Mouse (Mus musculus) left cerebral cortex, adult 9 months (tissue): ENCODE measurements around the gene Fkrp.

Experiments used
- DNase-seq, 2 experiments: peaks; one replicate each; pipeline ENCODE4 v3.0.0; 2022; ENCODE audit warnings: low spot score in 2 of 2

The Fkrp gene

GRCm38 (mm10) chr7:16792316-16792715 lies 24.2 kb downstream of the Fkrp start:
- no peak for DNase-seq

- DNase-seq = no peak
These were observed 30.9 kb downstream of the Fkrp start for GRCm38 (mm10) chr7:16785541-16786083.

- DNase-seq = no peak
These were observed 32.0 kb downstream of the Fkrp start for GRCm38 (mm10) chr7:16784498-16784976.

DNA sequence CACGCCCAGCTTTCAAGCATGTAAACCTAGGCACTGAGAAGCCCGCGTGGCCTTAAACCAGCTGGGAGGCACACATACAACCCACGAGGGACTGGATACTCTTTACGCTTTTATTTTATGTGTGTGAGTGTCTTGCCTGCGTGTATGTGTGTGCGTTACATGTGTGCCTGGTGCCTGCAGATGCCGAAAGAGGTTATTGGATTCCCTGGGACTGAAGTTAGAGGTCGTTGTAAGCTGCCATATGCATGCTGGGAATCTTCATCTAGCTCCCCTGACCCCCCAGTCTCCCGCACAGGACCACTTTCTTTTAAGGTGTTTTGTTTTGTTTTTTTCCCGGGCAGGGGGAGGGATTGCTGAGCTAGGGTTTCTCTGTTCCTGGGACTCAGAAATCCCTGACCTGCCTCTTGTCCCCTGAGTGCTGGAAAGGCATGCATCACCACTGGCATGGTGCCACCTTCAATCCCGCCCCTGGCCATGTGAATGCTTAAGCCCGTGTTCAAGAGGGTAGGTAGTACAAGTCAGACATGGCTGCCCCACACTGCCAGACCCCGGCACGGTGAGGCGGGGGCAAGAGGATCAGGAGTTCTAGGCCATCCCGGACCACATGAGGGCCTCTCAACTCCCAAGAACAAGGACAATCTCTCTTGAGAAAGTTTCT lies 32.6 kb downstream of the Fkrp start:
- DNase-seq = no peak

DNA sequence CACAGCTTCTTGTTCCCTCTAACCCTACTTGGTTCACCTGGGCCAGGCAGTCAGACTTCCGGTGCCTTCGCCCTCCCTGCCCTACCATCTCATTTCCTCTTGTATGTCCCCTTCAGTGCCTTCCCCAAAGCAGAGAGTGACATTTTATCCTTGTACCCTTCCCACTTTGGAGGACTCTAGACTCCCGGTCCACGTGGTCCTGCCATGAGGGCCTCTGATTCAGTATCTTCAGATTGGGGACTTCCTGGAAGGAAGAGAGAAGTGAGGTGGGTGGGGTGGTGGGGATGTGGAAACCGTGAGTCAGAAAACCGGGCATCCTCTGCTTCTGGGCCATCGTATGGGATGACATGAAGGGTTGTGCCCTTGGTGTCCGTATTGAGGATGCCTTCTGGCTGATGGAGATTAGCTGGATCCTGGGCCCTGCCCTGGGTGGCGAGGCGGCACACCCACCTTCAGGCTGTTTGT lies 33.3 kb downstream of the Fkrp start:
- DNase-seq = no peak

DNA sequence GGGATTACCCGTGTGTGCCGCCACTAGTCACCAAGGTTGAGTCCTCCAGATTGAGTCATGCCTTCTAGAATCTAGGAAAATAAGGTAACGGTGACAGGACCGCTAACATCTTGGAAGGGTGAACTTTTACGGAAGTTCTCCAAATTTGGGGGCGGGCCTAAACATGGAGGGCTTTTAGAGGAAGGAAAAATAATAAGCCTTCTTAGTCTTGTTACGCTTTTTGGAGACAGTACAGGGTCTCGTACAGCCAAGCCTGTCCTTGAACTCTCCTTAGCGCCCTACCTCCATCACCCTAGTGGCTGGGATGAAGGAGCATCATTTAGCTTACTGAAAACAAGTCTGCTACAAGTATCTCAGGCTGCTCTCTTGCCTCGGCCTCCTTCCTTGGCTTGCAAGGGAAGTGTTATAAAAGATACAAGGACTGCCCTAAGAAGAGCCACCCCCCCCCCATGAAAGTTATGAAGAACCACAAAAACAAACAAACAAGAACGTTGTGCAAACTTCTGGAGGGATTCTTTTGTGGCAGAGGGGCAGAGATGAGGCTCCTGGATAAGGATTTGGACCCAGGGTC lies 33.9 kb downstream of the Fkrp start:
- no peak for DNase-seq

- no peak for DNase-seq
These were observed 34.5 kb downstream of the Fkrp start for GRCm38 (mm10) chr7:16781816-16782554.

- DNase-seq = no peak
These were observed 35.0 kb downstream of the Fkrp start for GRCm38 (mm10) chr7:16781555-16781815.

DNA sequence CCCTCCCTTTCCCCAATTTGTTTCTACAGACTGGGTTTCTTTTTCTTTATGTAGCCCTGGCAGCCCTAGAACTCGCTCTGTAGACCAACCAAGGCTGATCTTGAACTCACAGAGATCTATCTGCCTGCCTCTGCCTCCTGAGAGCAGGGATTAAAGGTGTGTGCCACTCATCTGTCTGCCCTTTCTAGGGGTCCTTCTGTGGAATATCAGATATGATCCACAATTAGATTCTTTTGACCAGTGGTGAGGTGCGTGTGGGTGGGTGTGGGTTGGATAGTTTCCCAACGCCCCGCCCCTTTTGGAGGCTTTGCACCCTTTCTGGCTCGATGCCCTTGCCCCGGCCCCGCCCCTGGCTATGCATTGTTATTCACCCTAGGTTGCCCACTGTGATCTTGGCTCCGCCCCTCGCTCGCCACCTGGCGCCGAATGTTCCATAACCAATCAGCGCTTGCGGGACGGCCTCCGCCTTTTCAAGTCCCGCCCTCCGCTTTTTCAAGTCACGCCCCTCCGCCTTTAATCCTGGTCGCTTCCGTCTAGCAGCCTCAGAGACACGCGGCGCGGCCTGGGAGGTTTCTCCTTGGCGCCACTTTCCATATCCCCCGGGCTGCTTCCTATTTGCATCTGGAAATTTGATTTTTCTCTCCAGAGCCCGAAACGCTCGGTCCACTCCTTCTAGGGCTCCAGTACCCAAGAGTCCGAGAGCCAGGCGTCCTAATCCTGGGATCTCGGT lies 35.5 kb downstream of the Fkrp start, which contains the start of gene Slc1a5:
Gene Slc1a5 (plus strand): TSS at position 516 of the 730 bp plus-strand sequence.
- peak; percentile 22 to 71 for DNase-seq

DNA sequence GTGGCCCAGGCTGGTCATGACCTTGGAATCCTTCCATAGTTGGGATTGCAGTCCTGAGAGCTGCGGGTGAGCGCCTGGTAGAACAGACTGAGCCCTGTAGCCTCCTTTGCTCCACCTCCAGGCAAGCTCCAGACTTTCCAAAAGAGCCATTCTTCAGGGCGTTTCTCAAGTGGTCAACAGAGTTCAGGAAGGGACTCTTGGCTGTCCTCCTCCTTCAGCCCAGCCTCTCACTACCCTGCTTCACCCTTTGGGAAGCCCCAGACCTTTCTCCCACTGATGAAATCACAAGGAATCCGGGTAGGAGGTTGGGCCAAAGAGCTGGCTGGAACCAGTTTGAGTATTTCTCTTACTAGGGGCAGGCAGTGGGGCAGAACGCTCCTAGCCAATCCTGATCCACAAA lies 36.5 kb downstream of the Fkrp start:
- no peak for DNase-seq

DNA sequence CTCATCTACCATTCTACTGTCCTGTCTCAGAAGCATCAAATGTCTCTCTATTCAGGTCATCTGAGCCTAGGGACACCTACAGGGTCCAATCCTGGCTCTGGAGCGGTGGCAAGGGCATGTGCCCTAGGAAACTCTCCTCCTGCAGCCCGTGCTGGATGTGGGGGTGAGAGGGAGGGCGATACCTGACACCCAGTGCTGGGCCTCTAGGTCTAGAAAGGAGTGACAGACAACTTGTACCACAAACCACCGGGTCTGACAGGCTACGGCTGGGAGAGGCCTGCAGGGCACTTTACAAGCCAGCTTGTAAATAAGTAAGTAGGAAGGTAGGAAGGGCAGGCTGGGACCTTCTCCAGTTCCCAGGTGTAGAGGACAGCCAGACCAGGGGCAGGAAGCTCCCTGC lies 40.6 kb downstream of the Fkrp start:
- DNase-seq = no peak

DNA sequence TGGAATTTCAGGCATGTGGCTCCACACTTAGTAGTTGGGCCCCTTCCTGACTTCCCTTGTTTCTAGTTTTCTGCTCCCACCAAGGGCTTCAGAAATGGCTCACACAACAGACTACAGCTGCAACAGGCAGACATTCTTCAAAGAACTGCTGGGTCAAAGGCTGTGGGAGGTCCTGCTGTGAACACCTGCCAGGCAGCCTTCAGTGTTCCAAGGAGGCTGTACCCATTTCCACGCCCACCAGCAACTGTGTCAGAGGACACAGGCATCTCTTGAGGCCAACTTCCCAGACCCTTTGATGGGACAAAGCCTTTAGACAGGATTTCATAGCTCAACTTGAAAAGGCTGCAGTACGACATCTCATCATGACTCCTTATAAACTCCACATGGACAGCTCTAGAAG lies 50.1 kb downstream of the Fkrp start:
- DNase-seq = no peak

- DNase-seq = no peak
These were observed 52.9 kb downstream of the Fkrp start for GRCm38 (mm10) chr7:16763463-16764218.

DNA sequence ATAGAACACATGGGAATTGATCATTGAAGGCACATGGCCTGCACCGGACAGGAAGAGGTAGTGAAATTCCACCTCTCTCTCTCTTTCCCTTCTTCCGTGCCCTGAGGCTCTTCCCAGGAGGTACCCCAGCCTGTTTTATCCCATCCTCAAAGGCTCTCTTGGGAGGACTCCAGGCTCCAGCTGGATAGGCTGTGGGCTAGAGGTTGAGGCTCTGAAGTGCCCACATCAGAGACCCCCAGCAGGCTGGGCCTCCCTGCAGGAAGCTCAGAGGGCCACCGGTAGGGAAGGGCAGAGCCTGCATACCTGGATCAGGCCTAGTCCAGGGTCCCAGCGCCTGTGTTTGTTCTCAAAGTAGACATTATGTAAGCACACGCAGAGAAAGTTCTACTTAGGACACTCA lies 54.9 kb downstream of the Fkrp start:
- DNase-seq = no peak

GRCm38 (mm10) chr7:16761005-16761481 lies 55.5 kb downstream of the Fkrp start:
- no peak for DNase-seq

- DNase-seq = no peak
These were observed 56.2 kb downstream of the Fkrp start for GRCm38 (mm10) chr7:16760292-16760691.
